Mouse (Mus musculus): Measurements from ENCODE around the gene Selp. TPM values are rescaled to one million over a fixed set of nuclear protein-coding genes. Genes with fewer than 3 reads are reported as not detected.

The Selp gene
- total RNA-seq, 2 experiments from 2014 or later = 0.14 TPM; not detected in 1

DNA sequence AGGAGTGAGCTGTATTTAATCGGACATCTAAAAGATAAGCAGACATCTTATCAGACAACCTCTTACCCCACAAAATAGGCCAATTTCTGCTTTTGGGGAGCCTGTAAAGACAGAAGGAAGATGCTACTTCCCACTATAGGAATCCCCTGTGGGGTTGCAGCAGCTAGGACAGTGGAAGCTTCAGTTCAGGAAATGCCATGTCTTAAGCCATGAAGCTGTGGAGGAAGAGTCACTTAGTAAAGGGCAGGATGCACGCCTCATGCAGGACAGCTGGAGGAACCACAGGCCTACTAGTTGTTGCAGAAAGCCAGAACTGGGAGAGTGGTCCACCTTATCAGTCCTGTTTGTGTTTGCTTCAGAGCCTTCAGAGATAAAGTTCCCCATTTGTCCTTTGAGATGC is 55.4 kb downstream of the Selp start:
- intact Hi-C loops (cut with DNase I) = no loop called here
- no peak for DNase-seq

DNA sequence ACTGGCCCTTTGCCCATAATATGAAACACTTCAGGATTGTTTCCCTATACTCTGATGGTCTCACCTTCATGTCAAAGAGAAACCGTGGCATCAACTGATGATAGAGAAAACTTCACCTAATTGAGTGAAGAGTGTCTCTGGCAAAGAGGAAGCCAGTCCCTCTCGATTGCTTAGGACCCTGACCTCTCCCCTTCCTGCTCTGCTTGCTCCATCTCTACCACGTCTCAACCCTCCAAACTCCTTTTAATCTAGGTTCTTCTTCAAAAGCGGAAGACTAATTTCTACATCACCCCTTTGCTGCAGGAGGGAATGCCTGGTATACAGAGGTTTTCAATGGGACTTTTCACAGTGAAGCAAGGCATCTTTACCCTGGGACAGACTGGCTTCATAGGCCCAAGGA is 58.1 kb downstream of the Selp start:
- intact Hi-C loops (cut with DNase I) = no loop called here
- no peak for DNase-seq

DNA sequence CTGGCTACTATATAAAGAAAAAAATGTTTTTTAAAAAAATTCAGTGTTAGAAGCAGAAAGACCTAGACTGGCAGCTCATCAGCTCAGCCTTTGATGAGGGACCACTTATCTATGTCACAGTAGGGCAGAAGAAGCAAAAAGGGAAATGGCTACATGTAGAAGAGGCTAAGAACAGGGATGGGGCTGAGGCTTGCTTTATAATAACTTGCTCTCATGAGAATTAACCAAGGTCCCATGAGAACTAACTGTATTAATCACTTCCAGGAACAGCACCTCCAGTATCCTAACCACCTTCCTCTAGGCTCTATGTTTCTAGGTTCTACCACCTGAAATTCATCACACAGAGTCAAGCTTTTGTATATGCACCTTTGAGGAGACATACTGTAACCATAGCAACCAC is 61.8 kb downstream of the Selp start:
- DNase-seq = no peak
- intact Hi-C loops (cut with DNase I) = no loop called here

DNA sequence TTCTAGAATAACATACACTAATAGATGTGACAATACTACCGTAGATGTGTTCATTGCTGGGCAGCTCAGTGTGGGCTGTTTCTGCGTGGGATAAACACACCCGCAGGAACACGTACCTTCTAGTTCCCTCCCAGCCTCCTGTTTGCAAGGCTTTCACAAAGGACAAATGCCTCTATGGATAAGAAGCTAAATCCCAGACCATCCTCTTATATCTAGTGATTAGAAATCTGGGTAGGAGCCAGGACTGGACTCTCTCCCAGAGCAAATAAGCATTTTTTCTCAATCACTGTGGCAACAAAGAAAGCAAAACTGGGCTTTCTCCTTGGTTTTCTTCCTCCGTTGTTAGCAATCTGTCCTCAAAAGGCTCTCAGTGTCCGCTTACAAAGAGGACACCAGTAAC is 63.4 kb downstream of the Selp start:
- intact Hi-C loops (cut with DNase I) = no loop called here
- no peak for DNase-seq

DNA sequence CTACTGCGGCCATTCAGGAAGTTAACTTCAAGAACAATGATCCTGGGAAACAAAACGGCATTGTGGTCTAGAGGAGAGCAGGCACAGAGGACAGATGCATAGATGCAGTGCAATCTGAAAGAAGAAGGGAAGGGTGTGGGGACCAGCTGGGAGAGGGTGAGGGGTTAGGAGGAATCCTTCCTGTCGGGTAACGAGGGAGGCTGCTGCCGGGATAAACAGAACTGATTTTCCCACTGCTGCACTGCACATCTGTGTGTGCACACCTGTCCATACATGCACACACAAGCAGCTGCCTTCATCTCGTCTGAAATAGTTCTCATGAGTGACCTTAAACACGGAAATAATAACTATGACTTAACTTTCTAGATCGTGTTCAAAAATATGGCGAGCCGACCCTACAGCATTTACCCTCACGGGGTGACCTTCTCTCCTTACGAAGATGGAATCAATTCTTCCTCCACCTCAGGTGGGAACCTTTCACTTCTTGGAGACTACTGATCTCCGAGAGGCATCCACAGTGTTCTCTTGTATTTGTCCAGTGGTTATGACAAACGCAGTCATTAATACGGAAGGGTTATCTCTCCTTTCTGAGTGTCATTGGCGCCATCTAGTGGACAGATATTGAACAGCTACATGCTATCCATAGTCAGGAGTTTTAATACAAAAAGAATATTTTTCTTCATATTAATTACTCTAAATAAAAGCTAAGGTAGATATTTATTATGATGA is 69.2 kb downstream of the Selp start:
- peak; percentile 56 for DNase-seq
- intact Hi-C loops (cut with DNase I) = no loop called here

DNA sequence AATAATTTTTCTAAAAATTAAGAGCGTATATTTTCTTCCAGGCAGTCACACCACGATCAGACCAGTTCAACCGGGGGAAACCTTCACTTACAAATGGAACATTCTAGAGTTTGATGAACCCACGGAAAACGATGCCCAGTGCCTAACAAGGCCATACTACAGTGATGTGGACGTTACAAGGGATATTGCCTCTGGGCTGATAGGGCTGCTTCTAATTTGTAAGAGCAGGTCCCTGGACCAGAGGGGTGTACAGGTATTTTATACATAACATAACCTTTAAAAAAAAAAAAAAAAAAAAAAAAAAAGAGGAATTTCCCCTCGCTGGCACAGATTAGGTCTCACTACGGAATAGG is 69.8 kb downstream of the Selp start:
- intact Hi-C loops (cut with DNase I) = no loop called here
- no peak for DNase-seq

DNA sequence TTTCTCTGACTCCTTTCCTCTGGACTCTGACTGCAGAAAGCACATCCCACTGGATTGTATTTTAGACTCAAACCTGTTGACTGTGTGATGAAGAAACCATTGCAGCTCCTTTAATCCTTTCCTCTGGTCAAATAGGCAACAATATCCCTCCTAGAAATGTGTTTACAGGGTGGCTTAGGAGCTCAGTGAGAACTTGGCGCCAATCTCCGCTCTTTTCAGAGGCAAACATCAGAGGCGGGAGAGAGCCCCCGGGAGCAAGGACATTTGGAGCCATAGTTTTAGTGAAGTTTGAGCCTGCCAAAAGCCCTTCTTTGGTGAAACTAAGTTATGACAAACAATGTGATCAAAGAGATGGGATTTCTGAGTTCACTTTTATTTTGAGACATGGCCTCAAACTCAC is 70.3 kb downstream of the Selp start:
- intact Hi-C loops (cut with DNase I) = no loop called here
- no peak for DNase-seq

DNA sequence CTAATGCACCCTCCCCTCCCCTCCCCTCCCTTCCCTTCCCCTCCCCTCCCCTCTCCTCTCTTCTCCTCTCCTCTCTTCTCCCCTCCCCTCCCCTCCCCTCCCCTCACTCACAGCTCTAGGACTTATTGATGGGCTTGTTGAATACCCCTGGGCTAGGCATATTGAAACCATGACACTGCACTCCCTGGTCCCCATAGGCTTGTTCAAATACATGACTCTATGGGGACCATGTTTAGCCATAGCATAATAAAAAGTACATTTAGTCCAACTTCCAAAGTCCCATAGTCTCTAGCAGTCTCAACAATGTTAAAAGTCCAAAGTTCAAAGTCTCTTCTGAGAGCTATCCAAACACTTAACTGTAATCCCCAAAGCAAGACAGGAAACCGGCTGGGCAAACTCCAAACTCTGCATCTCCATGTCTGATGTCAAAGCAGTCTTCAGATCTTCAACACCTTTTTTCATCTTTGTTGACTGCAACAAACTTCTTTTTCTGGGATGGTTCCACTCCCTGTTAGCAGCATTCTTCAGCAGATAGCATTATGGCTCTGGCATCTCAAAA is 72.0 kb downstream of the Selp start:
- DNase-seq = no peak
- intact Hi-C loops (cut with DNase I) = no loop called here

DNA sequence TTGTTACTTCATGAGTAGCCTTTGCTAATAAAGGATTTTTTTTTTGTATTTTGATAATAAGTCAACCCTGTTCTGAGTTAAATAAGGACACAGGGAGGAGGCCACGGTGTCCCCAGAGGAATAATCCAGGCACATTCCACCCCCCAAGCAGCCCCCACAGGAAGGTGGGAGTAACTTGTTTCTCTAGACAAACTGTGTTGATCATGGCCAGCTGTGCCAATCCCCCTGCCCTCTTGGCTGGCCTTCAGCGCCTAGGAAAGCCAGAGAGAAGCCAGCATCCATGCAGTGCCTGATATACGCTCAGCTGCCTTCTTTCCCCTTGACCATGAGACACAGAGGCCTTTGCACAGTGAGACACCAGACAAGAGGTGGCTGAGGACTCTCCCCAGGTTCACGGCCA is 84.5 kb downstream of the Selp start:
- intact Hi-C loops (cut with DNase I) = no loop called here
- DNase-seq = no peak

Other genes with a start within 250 kb of the Selp start
- 10 to 100 TPM; 22.2 to 23.3 TPM for gene Scyl3, start 186.2 kb upstream of the Selp start, total RNA-seq (2021)
- gene BC055324, start 120.5 kb upstream of the Selp start, total RNA-seq (2021) = 1 to 10 TPM; 2.8 to 3.1 TPM
- gene Mettl18, start 120.4 kb upstream of the Selp start, total RNA-seq (2021) = 1 to 10 TPM; 5.1 to 5.2 TPM
- not detected for gene Sele, start 67.0 kb upstream of the Selp start, total RNA-seq (2021)
- gene Sell, start 53.3 kb upstream of the Selp start, total RNA-seq (2021) = under 1 TPM in 1 of 2 experiments, not detected in 1; 0.20 TPM
- under 1 TPM; 0.14 to 0.24 TPM for gene F5, start 36.6 kb downstream of the Selp start, total RNA-seq (2021)
- gene Slc19a2, start 133.8 kb downstream of the Selp start, total RNA-seq (2021) = 1 to 10 TPM; 8.9 to 9.1 TPM
- gene Ccdc181, start 160.3 kb downstream of the Selp start, total RNA-seq (2021) = 10 to 100 TPM; 21.2 to 22.3 TPM
- gene Nme7, start 188.9 kb downstream of the Selp start, total RNA-seq (2021) = 10 to 100 TPM; 21.5 to 24.4 TPM
- 10 to 100 TPM; 19.8 to 24.3 TPM for gene Blzf1, start 192.2 kb downstream of the Selp start, total RNA-seq (2021)

Data from left cerebral cortex, postnatal 4 days (tissue).